Mouse (Mus musculus) A20 (cell line): ENCODE results near the gene Tpsb2.

Experiments used
- DNase-seq: peaks from one replicate; pipeline ENCODE4 v3.0.0-alpha.2; 2011; ENCODE audit warnings: low read depth, low spot score

The Tpsb2 gene

GRCm38 (mm10) chr17:25406011-25406441 lies 39.9 kb downstream of the Tpsb2 start:
- DNase-seq = no peak

- DNase-seq = no peak
Observed at GRCm38 (mm10) chr17:25407352-25407751, 41.2 kb downstream of the Tpsb2 start.

- DNase-seq = no peak
Observed at GRCm38 (mm10) chr17:25408302-25408999, 42.3 kb downstream of the Tpsb2 start.

DNA sequence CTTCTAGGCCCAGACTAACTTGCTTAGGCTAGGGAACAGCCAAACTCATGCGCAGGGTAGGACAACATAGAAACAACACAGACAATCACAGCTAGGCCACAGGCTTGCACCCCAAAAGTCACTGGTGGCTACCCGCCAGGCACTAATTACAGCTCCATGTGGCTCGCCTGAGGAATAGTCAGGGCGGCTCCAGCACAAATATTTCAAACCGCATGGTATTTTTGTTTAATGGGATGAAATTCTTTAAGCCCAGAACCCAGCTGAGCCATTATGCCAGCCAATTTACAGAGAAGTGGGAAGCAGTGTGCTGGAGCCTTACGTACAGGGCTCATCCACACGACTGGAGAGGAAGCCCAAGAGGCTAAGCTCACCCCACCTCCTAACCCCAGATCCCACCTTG lies 43.5 kb downstream of the Tpsb2 start:
- no peak for DNase-seq

GRCm38 (mm10) chr17:25410180-25410579 lies 44.1 kb downstream of the Tpsb2 start:
- DNase-seq = no peak

GRCm38 (mm10) chr17:25410786-25411185 lies 44.7 kb downstream of the Tpsb2 start:
- no peak for DNase-seq

DNA sequence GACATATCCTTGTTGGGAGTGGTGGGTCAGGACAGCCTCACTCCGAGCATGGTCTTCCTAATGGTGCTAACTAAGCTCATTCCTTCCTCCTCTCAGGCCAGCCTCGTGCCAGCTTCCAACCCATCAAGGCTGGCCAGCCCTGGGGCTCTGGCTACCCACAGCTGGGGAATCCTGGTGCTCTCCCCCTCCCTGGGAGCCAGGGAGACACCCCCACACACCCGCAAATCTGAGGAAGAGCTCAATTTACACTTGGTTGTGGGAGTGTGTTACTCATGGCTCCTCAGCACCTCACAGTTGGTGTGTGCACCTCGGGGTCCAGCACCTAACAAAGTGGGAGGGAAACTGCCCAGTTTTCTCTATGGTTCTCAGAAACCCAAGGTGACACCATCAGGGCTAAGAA lies 45.1 kb downstream of the Tpsb2 start:
- no peak for DNase-seq

GRCm38 (mm10) chr17:25414209-25414608 lies 48.1 kb downstream of the Tpsb2 start:
- DNase-seq = no peak

DNA sequence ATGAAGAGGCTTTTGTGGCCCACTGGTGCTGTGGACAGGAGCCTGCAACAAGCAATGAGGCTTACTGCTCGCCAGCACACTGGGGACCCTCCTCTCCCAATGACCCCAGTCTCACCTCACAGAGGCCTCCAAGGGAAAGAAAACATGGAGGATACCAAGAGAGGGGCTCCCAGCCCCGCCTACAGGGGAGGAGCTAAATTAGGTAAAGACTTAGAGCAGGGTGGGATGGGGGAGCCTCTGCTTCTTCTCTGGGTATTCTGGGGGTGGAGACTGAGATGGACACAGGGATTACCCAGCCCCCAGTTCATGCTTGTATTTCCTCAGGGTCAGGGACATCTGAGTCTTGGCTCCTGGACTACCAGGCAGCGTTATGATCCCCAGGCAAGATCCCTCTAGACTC lies 48.8 kb downstream of the Tpsb2 start:
- DNase-seq = no peak

DNA sequence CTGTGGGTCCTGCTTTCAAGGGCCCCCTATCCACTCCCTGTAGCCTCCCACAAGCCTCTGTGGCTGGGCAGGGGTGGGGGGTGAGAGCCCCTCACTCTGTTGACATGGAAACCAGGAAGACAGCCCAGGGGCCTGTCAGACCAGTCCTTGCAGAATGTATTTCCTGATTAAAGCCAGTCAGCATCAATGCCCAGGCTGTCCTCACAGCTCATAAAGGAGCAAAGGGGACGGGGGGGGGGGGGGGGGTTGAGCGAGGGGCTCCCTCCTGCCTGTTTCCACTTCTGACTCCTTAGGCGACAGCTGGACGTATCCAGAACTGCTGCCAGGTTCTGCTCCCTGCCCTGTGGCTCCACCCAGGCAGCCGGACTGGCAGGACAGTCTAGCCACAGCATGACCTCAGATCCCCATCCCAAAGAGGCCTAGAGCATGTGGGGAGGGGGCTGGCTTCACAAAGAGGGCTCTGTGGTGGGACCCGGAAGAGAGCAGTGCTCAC lies 49.4 kb downstream of the Tpsb2 start:
- DNase-seq = no peak

- no peak for DNase-seq
Observed at GRCm38 (mm10) chr17:25416219-25416618, 50.1 kb downstream of the Tpsb2 start.

DNA sequence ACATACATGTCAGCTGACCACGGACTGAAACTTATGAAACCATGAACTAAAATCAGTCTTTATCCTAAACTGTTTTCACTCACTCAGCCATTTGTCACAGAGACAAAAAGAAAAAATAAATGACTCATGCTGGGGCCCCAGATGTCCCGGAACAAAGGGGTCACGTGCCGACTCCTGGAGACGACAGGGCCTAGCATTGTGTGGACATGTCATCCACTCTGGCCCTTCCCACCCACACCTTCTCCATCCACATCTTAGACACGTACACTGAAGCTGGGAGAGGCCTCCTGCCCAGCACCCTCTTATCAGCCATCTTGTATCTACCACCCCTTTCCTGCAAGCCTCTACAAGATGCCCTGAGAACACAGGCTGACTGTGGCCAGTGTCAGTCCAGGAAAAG lies 51.9 kb downstream of the Tpsb2 start:
- DNase-seq = no peak
